21 mouse cellular contexts compared by ENCODE assay signal in the genomic region with DNA sequence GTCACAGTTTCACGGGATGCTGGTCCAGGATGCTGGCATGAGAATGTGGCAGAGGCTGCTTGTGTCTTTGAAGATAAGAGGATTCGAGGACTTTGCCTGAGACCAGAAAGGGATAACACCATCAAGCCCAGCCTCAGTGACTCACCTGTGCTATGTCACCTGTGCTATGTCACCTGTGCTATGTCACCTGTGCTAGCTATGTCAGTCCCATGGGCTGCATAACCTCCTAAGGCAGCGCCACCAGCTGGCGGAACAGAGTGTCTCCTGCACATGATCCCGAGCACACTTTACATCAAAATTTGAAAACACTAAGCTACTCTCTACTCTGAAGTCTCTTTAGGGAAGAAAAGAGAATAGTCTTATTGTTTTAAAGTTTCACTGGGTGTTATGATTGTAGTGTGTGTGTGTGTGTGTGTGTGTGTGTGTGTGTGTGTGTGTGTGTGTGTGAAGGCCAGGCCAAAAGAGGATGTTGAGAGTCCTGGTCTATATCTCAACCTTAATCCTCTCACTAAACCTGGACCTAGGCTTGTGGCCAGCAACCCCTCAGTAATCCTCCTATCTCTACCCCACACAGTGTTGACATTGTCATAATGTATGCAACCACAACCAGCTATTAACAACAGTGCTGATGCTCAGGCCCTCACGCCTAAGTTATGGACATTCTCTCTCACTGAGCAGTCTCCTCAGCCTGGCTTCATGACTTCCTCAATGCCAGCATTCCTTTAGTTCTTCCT. TPM values are rescaled to one million over a fixed set of nuclear protein-coding genes. Genes with fewer than 3 reads are reported as not detected.
DNase-seq lines count a peak whose midpoint lies in the region; ATAC-seq and TF ChIP-seq lines count a peak whose summit lies in the region.
"Had no signal": no experiment of that assay in that cellular context is flagged by ENCODE, and none has a peak within 500 bp of the region (broad histone marks: within the 10 kb centered on the region; RNA-seq: fewer than 3 reads in every experiment).

No protein-coding gene starts in this region.

- ATAC-seq in kidney, postnatal 0 days (replicated peaks; ENCODE audit: low FRiP score, low read depth), result no peak
- ATAC-seq in kidney, embryonic 16.5 days (ENCODE audit: low FRiP score, low TSS enrichment), result no peak
- 0 out of 2 replicates have a peak, but pooled peaks have one; percentile 48 for ATAC-seq in midbrain, embryonic 13.5 days
- ATAC-seq in midbrain, embryonic 16.5 days, result no peak
- ATAC-seq in hematopoietic stem cell, adult 5-6 weeks (replicated peaks in 1 of 2; ENCODE audit: insufficient read depth in 1 of 2, low FRiP score in 2 of 2, low TSS enrichment in 1 of 2, low read depth in 1 of 2, poor library complexity in 2 of 2, severe bottlenecking in 2 of 2), result peak; percentile 9 to 25; a peak in 3 of 4 replicates
- ATAC-seq: forebrain, postnatal 0 days had no signal

- no peak for TF ChIP-seq POLR2A in myocyte (IDR thresholded peaks at IDR 0.05; ENCODE audit: insufficient read length, low read depth)

- no peaks in the 10 kb centered on the region for H3K36me3 ChIP-seq in kidney, postnatal 0 days (ENCODE audit: insufficient read depth, low read length)
- no peaks in the 10 kb centered on the region for H3K36me3 ChIP-seq in kidney, embryonic 16.5 days (ENCODE audit: insufficient read depth, low read length)
- H3K36me3 ChIP-seq in midbrain, embryonic 13.5 days, result no peaks in the 10 kb centered on the region
- no peaks in the 10 kb centered on the region for H3K36me3 ChIP-seq in midbrain, embryonic 16.5 days (ENCODE audit: control insufficient read depth, insufficient read depth, low read length)
- no peaks in the 10 kb centered on the region for H3K36me3 ChIP-seq in myocyte (ENCODE audit: control insufficient read depth, insufficient read depth)
- no peaks in the 10 kb centered on the region; the same call in 1 of the 2 replicates for H3K36me3 ChIP-seq in forebrain, embryonic 10.5 days (replicated peaks)
- no peaks in the 10 kb centered on the region for H3K36me3 ChIP-seq in hindbrain, embryonic 10.5 days
- H3K36me3 ChIP-seq: G1E; hindbrain, embryonic 13.5 days; lung, embryonic 15.5 days; midbrain, embryonic 10.5 days had no signal

- DNase-seq in kidney, postnatal 0 days (ENCODE audit: low spot score), result no peak
- no peak for DNase-seq in forebrain, embryonic 10.5 days (ENCODE audit: extremely low spot score, low spot score)
- no peak for DNase-seq in hindbrain, embryonic 10.5 days (ENCODE audit: low spot score)
- DNase-seq: cerebellum, adult 11 months; cerebellum, postnatal 25 days; forebrain, postnatal 0 days; gastrocnemius, adult 2 months; heart, adult 18-20 months; kidney, adult 18-20 months; kidney, postnatal 25 days; retina, postnatal 1 day; thymus, adult 18-20 months had no signal

- no peaks in the 10 kb centered on the region for H3K27me3 ChIP-seq in kidney, postnatal 0 days (ENCODE audit: insufficient read depth, low read length)
- H3K27me3 ChIP-seq in kidney, embryonic 16.5 days (ENCODE audit: insufficient read depth, low read length), result no peaks in the 10 kb centered on the region
- H3K27me3 ChIP-seq in midbrain, embryonic 13.5 days, result no peaks in the 10 kb centered on the region
- no peaks in the 10 kb centered on the region for H3K27me3 ChIP-seq in midbrain, embryonic 16.5 days (ENCODE audit: control insufficient read depth, insufficient read depth, low read depth, low read length)
- H3K27me3 ChIP-seq in myocyte (ENCODE audit: control insufficient read depth, insufficient read depth, insufficient read length), result no peaks in the 10 kb centered on the region
- no peaks in the 10 kb centered on the region for H3K27me3 ChIP-seq in forebrain, embryonic 10.5 days (ENCODE audit: poor library complexity, severe bottlenecking)
- no peaks in the 10 kb centered on the region for H3K27me3 ChIP-seq in hindbrain, embryonic 10.5 days (ENCODE audit: insufficient read depth, poor library complexity, severe bottlenecking)
- H3K27me3 ChIP-seq: hindbrain, embryonic 13.5 days; lung, embryonic 15.5 days had no signal

- no peak overlapping the region for H3K4me3 ChIP-seq in kidney, postnatal 0 days (replicated peaks; ENCODE audit: low read depth, low read length)
- no peak overlapping the region for H3K4me3 ChIP-seq in kidney, embryonic 16.5 days (ENCODE audit: low read length)
- no peak overlapping the region for H3K4me3 ChIP-seq in midbrain, embryonic 13.5 days (replicated peaks)
- H3K4me3 ChIP-seq in midbrain, embryonic 16.5 days (ENCODE audit: low read depth, low read length), result no peak overlapping the region
- no peak overlapping the region for H3K4me3 ChIP-seq in myocyte
- no peak overlapping the region for H3K4me3 ChIP-seq in forebrain, embryonic 10.5 days
- H3K4me3 ChIP-seq in hindbrain, embryonic 10.5 days, result no peak overlapping the region
- H3K4me3 ChIP-seq: gastrocnemius, adult 2 months; hindbrain, embryonic 13.5 days; lung, embryonic 15.5 days; midbrain, embryonic 10.5 days had no signal

- H3K27ac ChIP-seq in kidney, postnatal 0 days, result no peak overlapping the region
- no peak overlapping the region for H3K27ac ChIP-seq in kidney, embryonic 16.5 days (ENCODE audit: low read length)
- H3K27ac ChIP-seq in midbrain, embryonic 13.5 days, result no peak overlapping the region
- H3K27ac ChIP-seq in midbrain, embryonic 16.5 days (ENCODE audit: low read length), result no peak overlapping the region
- H3K27ac ChIP-seq in forebrain, embryonic 10.5 days, result no peak overlapping the region
- H3K27ac ChIP-seq in hindbrain, embryonic 10.5 days, result no peak overlapping the region
- H3K27ac ChIP-seq: gastrocnemius, adult 2 months; hindbrain, embryonic 13.5 days; lung, embryonic 15.5 days; midbrain, embryonic 10.5 days had no signal

- no peak overlapping the region for H3ac ChIP-seq in myocyte (ENCODE audit: control insufficient read depth, insufficient read length)

- peak; percentile 18; the same call in 1 of the 2 replicates for TF ChIP-seq CTCF in kidney, postnatal 0 days (IDR thresholded peaks at IDR 0.05; ENCODE audit: low read depth)

- H3K4me2 ChIP-seq in kidney, postnatal 0 days (ENCODE audit: low read length), result no peak overlapping the region
- H3K4me2 ChIP-seq in kidney, embryonic 16.5 days (replicated peaks; ENCODE audit: low read depth, low read length), result no peak overlapping the region
- H3K4me2 ChIP-seq in midbrain, embryonic 13.5 days (replicated peaks), result no peak overlapping the region
- no peak overlapping the region for H3K4me2 ChIP-seq in midbrain, embryonic 16.5 days (ENCODE audit: low read length)
- H3K4me2 ChIP-seq in myocyte (ENCODE audit: low read depth), result peak overlapping the region; percentile 26
- H3K4me2 ChIP-seq: hindbrain, embryonic 13.5 days; lung, embryonic 15.5 days had no signal

- H3K9me3 ChIP-seq in kidney, postnatal 0 days (replicated peaks; ENCODE audit: low read length), result no peaks in the 10 kb centered on the region
- H3K9me3 ChIP-seq in kidney, embryonic 16.5 days (ENCODE audit: low read length), result no peaks in the 10 kb centered on the region
- H3K9me3 ChIP-seq in midbrain, embryonic 13.5 days, result no peaks in the 10 kb centered on the region
- H3K9me3 ChIP-seq in midbrain, embryonic 16.5 days (replicated peaks; ENCODE audit: control insufficient read depth, low read length, poor library complexity, severe bottlenecking), result no peaks in the 10 kb centered on the region
- H3K9me3 ChIP-seq in forebrain, embryonic 10.5 days, result no peaks in the 10 kb centered on the region
- no peaks in the 10 kb centered on the region for H3K9me3 ChIP-seq in hindbrain, embryonic 10.5 days
- H3K9me3 ChIP-seq: G1E; hindbrain, embryonic 13.5 days; lung, embryonic 15.5 days; midbrain, embryonic 10.5 days had no signal

- H3K79me2 ChIP-seq in myocyte (ENCODE audit: control insufficient read depth, insufficient read depth), result no peaks in the 10 kb centered on the region

- WGBS in kidney, postnatal 0 days, result 82% methylated on average over 6 of the region's 6 CpGs
- 87% methylated on average over 6 of the region's 6 CpGs for WGBS in kidney, embryonic 16.5 days
- WGBS in midbrain, embryonic 13.5 days, result 83% methylated on average over 6 of the region's 6 CpGs
- WGBS in midbrain, embryonic 16.5 days, result 81% methylated on average over 6 of the region's 6 CpGs
- 82% methylated on average over 6 of the region's 6 CpGs for WGBS in forebrain, embryonic 10.5 days
- 83% methylated on average over 6 of the region's 6 CpGs for WGBS in hindbrain, embryonic 10.5 days

- no peaks in the 10 kb centered on the region for H3K4me1 ChIP-seq in kidney, postnatal 0 days (replicated peaks; ENCODE audit: insufficient read depth, low read length)
- no peaks in the 10 kb centered on the region for H3K4me1 ChIP-seq in kidney, embryonic 16.5 days (ENCODE audit: insufficient read depth, low read length)
- H3K4me1 ChIP-seq in midbrain, embryonic 13.5 days (replicated peaks), result no peaks in the 10 kb centered on the region
- no peaks in the 10 kb centered on the region for H3K4me1 ChIP-seq in midbrain, embryonic 16.5 days (ENCODE audit: control insufficient read depth, insufficient read depth, low read length)
- H3K4me1 ChIP-seq in forebrain, embryonic 10.5 days, result no peaks in the 10 kb centered on the region
- H3K4me1 ChIP-seq in hindbrain, embryonic 10.5 days (replicated peaks), result no peaks in the 10 kb centered on the region
- H3K4me1 ChIP-seq: hindbrain, embryonic 13.5 days; midbrain, embryonic 10.5 days had no signal

- H3K9ac ChIP-seq in kidney, postnatal 0 days (ENCODE audit: low read depth, low read length), result no peak overlapping the region
- no peak overlapping the region for H3K9ac ChIP-seq in kidney, embryonic 16.5 days (replicated peaks; ENCODE audit: low read length)
- H3K9ac ChIP-seq in midbrain, embryonic 13.5 days (replicated peaks), result no peak overlapping the region
- no peak overlapping the region for H3K9ac ChIP-seq in midbrain, embryonic 16.5 days (ENCODE audit: low read depth, low read length)
- H3K9ac ChIP-seq: forebrain, postnatal 0 days; hindbrain, embryonic 13.5 days; lung, embryonic 15.5 days had no signal

TF ChIP-seq in myocyte, 11 proteins besides CTCF, POLR2A, EP300 and RAD21 (continues in another document):
- TF ChIP-seq MYOG (IDR thresholded peaks at IDR 0.05; ENCODE audit: control insufficient read depth in 1 of 3, insufficient read depth in 1 of 3, insufficient read length in 2 of 3, low read depth in 2 of 3), result no peak
- no peak for TF ChIP-seq REST (IDR thresholded peaks at IDR 0.05; ENCODE audit: insufficient read depth, insufficient read length)
- TF ChIP-seq POLR2AphosphoS2 (IDR thresholded peaks at IDR 0.05; ENCODE audit: insufficient read length, low read depth), result no peak

RNA-seq across cellular contexts. Expression of gene Cacnb2, which starts 17.4 kb away (rescaled TPM):
- 1.2 and 1.4 TPM in 2 replicates for polyA plus RNA-seq in kidney, postnatal 0 days (2015; fragmentation: Nextera tagmentation; extraction: Ambion mirVana)
- polyA plus RNA-seq in kidney, embryonic 16.5 days (2015; fragmentation: Nextera tagmentation; extraction: Ambion mirVana), result 1.7 and 2.0 TPM in 2 replicates
- polyA plus RNA-seq in midbrain, embryonic 13.5 days (2015; fragmentation: Nextera tagmentation; extraction: Ambion mirVana), result 3.3 and 3.9 TPM in 2 replicates
- 7.9 and 8.9 TPM in 2 replicates for polyA plus RNA-seq in midbrain, embryonic 16.5 days (2015; fragmentation: Nextera tagmentation; extraction: Ambion mirVana)
- total RNA-seq in hematopoietic stem cell, adult 5-6 weeks (2017), result 15.8 and 19.6 TPM in 2 replicates
- polyA plus RNA-seq in myocyte (2012; fragmentation: generic; extraction: Trizol), result 0.85 TPM
- polyA plus RNA-seq in forebrain, embryonic 10.5 days (2016; fragmentation: Nextera tagmentation; extraction: Ambion mirVana), result 2.7 and 2.8 TPM in 2 replicates
- polyA plus RNA-seq in hindbrain, embryonic 10.5 days (2016; fragmentation: Nextera tagmentation; extraction: Ambion mirVana), result 2.6 and 3.2 TPM in 2 replicates
- polyA plus RNA-seq: G1E had no signal

Comparison
In these comparisons a context has a peak if more than half of its experiments do, and no peak if none do; other contexts are left out.
1. ATAC-seq: peak in midbrain, embryonic 13.5 days (single experiment) and hematopoietic stem cell, adult 5-6 weeks (2 of 2); none in kidney, postnatal 0 days (single experiment), kidney, embryonic 16.5 days (single experiment) and midbrain, embryonic 16.5 days (single experiment).